Mouse (Mus musculus) erythroblast, embryonic 14.5 days (primary cell): ENCODE data around the gene Trnt1.

ENCODE experiments used
- GATA1 ChIP-seq: IDR thresholded peaks from 2 replicates; pipeline ENCODE4 v1.6.1; 2012; ENCODE audit warnings: low read length, inconsistent platforms, mixed read lengths
- TAL1 ChIP-seq: IDR thresholded peaks from 3 replicates; pipeline ENCODE4 v1.6.1; 2012; ENCODE audit warnings: low read length, inconsistent platforms, mixed read lengths

GRCm38 (mm10) chr6:106748887-106749388, 20.0 kb upstream of the Trnt1 start, which contains the start of gene Il5ra:
- TF ChIP-seq TAL1: no peak
- TF ChIP-seq GATA1: no peak
